8 mouse cellular contexts compared by ENCODE assay signal in genomic region chr1:133448351-133448931, GRCm38 (mm10). TPM values are rescaled to one million over a fixed set of nuclear protein-coding genes. Genes with fewer than 3 reads are reported as not detected.
A peak's percentile ranks its signal among the peaks of the same experiment; 100 is the strongest.
DNase-seq lines count a peak whose midpoint lies in the region; TF ChIP-seq lines count a peak whose summit lies in the region.

No protein-coding gene starts in this region.

- TF ChIP-seq CTCF in kidney, adult 2 months (conservative IDR thresholded peaks at IDR 0.05; ENCODE audit: insufficient read depth, insufficient read length, low read depth, low read length), result no peak

- no peaks in the 10 kb centered on the region for H3K36me3 ChIP-seq in kidney, adult 2 months (ENCODE audit: control insufficient read depth, insufficient read depth, low read length)

- H3K27me3 ChIP-seq in kidney, adult 2 months (replicated peaks; ENCODE audit: control insufficient read depth, insufficient read depth, low read length), result no peaks in the 10 kb centered on the region

- no peak overlapping the region for H3K4me3 ChIP-seq in kidney, adult 2 months (ENCODE audit: insufficient read depth, low read depth, low read length)

- H3K4me1 ChIP-seq in kidney, adult 2 months (ENCODE audit: control insufficient read depth, insufficient read depth, low read length), result peaks cover 17% of the 10 kb centered on the region

- no peak for TF ChIP-seq POLR2A in kidney, adult 2 months (IDR thresholded peaks at IDR 0.05; ENCODE audit: low read depth, low read length)

- peak overlapping the region; percentile 14; the same call in 1 of the 2 replicates for H3K27ac ChIP-seq in kidney, adult 2 months (ENCODE audit: insufficient read depth, low read depth, low read length)

- WGBS in kidney, adult 2 months, result 48% methylated on average over 14 of the region's 14 CpGs

- DNase-seq in testis, postnatal 14 days (ENCODE audit: low spot score), result peak; percentile 64
- no peak for DNase-seq in testis, postnatal 10 days (ENCODE audit: low spot score)
- peak; percentile 35 for DNase-seq in gastrocnemius, postnatal 14 days
- DNase-seq in kidney, adult 2 months, result peak; percentile 83
- peak; percentile 56 for DNase-seq in lung, postnatal 14 days
- DNase-seq in layer of hippocampus, postnatal 10 days (ENCODE audit: low spot score in 2 of 2), result no peak
- DNase-seq in cerebellum, postnatal 4 days (ENCODE audit: low spot score in 2 of 2), result no peak
- DNase-seq in layer of hippocampus, adult 18-20 months (ENCODE audit: low spot score in 2 of 2), result no peak

- intact Hi-C loops in gastrocnemius, postnatal 14 days (cut with DNase I; ENCODE audit: low total_unique reads), result no loop called here

RNA-seq across cellular contexts. Expression of gene Sox13, which starts 24.3 kb away (rescaled TPM):
- total RNA-seq in gastrocnemius, postnatal 14 days (2021), result 10 to 100 TPM in 1 of 2 experiments, 1 to 10 TPM in 1; 9.7 to 10.9 TPM
- 46.7 and 51.2 TPM in 2 replicates for polyA plus RNA-seq in kidney, adult 2 months (2012; rRNA removed)
- total RNA-seq in layer of hippocampus, postnatal 10 days (2021), result 10 to 100 TPM in 1 of 2 experiments, 1 to 10 TPM in 1; 9.2 to 10.3 TPM
- 1 to 10 TPM; 7.4 to 7.9 TPM for total RNA-seq in layer of hippocampus, adult 18-20 months (2021)

Comparison
In these comparisons a context has a peak if more than half of its experiments do, and no peak if none do; other contexts are left out.
1. DNase-seq: peak in testis, postnatal 14 days (single experiment), gastrocnemius, postnatal 14 days (single experiment), kidney, adult 2 months (single experiment) and lung, postnatal 14 days (single experiment); none in testis, postnatal 10 days (single experiment), layer of hippocampus, postnatal 10 days (0 of 2), cerebellum, postnatal 4 days (0 of 2) and layer of hippocampus, adult 18-20 months (0 of 2).